ENCODE assay signal across 28 mouse cellular contexts in genomic region chr4:130680676-130681075, GRCm38 (mm10). TPM values are rescaled to one million over a fixed set of nuclear protein-coding genes. Genes with fewer than 3 reads are reported as not detected.
DNase-seq lines count a peak whose midpoint lies in the region; ATAC-seq and TF ChIP-seq lines count a peak whose summit lies in the region.
"Had no signal": no experiment of that assay in that cellular context is flagged by ENCODE, and none has a peak within 500 bp of the region (broad histone marks: within the 10 kb centered on the region; RNA-seq: fewer than 3 reads in every experiment).

No protein-coding gene starts in this region.

- in situ Hi-C loops in ES-E14 (cut with MboI; ENCODE audit: low sequenced_read_pairs in 2 of 2, unreplicated experiment in 2 of 2) = no loop called here

- TF ChIP-seq CTCF in kidney, adult 2 months (conservative IDR thresholded peaks at IDR 0.05; ENCODE audit: insufficient read depth, insufficient read length, low read depth, low read length) = no peak

- no peak overlapping the region for H3K4me3 ChIP-seq in ES-E14 (ENCODE audit: insufficient read depth in 1 of 2, low read depth in 1 of 2, low read length in 2 of 2, poor library complexity in 1 of 2, severe bottlenecking in 1 of 2)
- no peak overlapping the region for H3K4me3 ChIP-seq in neural tube, embryonic 15.5 days (replicated peaks)
- no peak overlapping the region for H3K4me3 ChIP-seq in kidney, adult 2 months (ENCODE audit: insufficient read depth, low read depth, low read length)
- H3K4me3 ChIP-seq: embryonic facial prominence, embryonic 13.5 days; embryonic facial prominence, embryonic 15.5 days; erythroblast, embryonic 14.5 days; forebrain, embryonic 10.5 days; forebrain, embryonic 12.5 days had no signal

- no peaks in the 10 kb centered on the region for H3K9me3 ChIP-seq in ES-E14 (ENCODE audit: control insufficient read depth, insufficient read depth, low read depth, low read length)
- no peaks in the 10 kb centered on the region for H3K9me3 ChIP-seq in neural tube, embryonic 15.5 days (replicated peaks)
- H3K9me3 ChIP-seq: embryonic facial prominence, embryonic 13.5 days; embryonic facial prominence, embryonic 15.5 days; forebrain, embryonic 10.5 days; forebrain, embryonic 12.5 days had no signal

- H3K36me3 ChIP-seq in ES-E14 (ENCODE audit: control insufficient read depth, insufficient read depth, low read length, poor library complexity, severe bottlenecking) = peaks cover 12% of the 10 kb centered on the region
- peaks cover 9% of the 10 kb centered on the region for H3K36me3 ChIP-seq in neural tube, embryonic 15.5 days
- H3K36me3 ChIP-seq in kidney, adult 2 months (ENCODE audit: control insufficient read depth, insufficient read depth, low read length) = peaks cover 1% of the 10 kb centered on the region; the same call in 1 of the 2 replicates

- no peak overlapping the region for H3K4me2 ChIP-seq in neural tube, embryonic 15.5 days
- H3K4me2 ChIP-seq: embryonic facial prominence, embryonic 13.5 days; embryonic facial prominence, embryonic 15.5 days; forebrain, embryonic 12.5 days had no signal

- no peak for TF ChIP-seq POLR2A in kidney, adult 2 months (IDR thresholded peaks at IDR 0.05; ENCODE audit: low read depth, low read length)

- H3K27me3 ChIP-seq in neural tube, embryonic 15.5 days (replicated peaks) = no peaks in the 10 kb centered on the region
- no peaks in the 10 kb centered on the region for H3K27me3 ChIP-seq in kidney, adult 2 months (replicated peaks; ENCODE audit: control insufficient read depth, insufficient read depth, low read length)
- H3K27me3 ChIP-seq: CH12.LX; embryonic facial prominence, embryonic 13.5 days; embryonic facial prominence, embryonic 15.5 days; forebrain, embryonic 12.5 days; Patski had no signal

- intact Hi-C loops in heart, postnatal 25 days (cut with DNase I) = no loop called here

- peaks cover 2 to 7% of the 10 kb centered on the region in 2 experiments; a peak in 2 of 4 replicates for H3K4me1 ChIP-seq in ES-E14 (ENCODE audit: control insufficient read depth in 2 of 2, insufficient read depth in 2 of 2, low read length in 2 of 2, poor library complexity in 1 of 2)
- 0 out of 2 replicates have a peak, but pooled peaks cover 3% of the 10 kb centered on the region for H3K4me1 ChIP-seq in neural tube, embryonic 15.5 days
- peaks cover 2% of the 10 kb centered on the region; the same call in 1 of the 2 replicates for H3K4me1 ChIP-seq in kidney, adult 2 months (ENCODE audit: control insufficient read depth, insufficient read depth, low read length)
- H3K4me1 ChIP-seq: embryonic facial prominence, embryonic 13.5 days; embryonic facial prominence, embryonic 15.5 days; forebrain, embryonic 10.5 days; forebrain, embryonic 12.5 days had no signal

- WGBS in neural tube, embryonic 15.5 days = 98% methylated on average over 6 of the region's 6 CpGs
- 97% methylated on average over 6 of the region's 6 CpGs for WGBS in kidney, adult 2 months

- ATAC-seq in neural tube, embryonic 15.5 days (ENCODE audit: low FRiP score) = no peak
- ATAC-seq: activated CD4-positive, CD25-positive, alpha-beta regulatory T cell, adult 4 months; CD4-positive, CD25-positive, alpha-beta regulatory T cell, adult 4 months; forebrain, embryonic 14.5 days; forebrain, embryonic 16.5 days; Patski had no signal

- no peak overlapping the region for H3K9ac ChIP-seq in ES-E14 (ENCODE audit: insufficient read depth, low read depth, low read length, poor library complexity, severe bottlenecking)
- no peak overlapping the region for H3K9ac ChIP-seq in neural tube, embryonic 15.5 days (replicated peaks)
- H3K9ac ChIP-seq: embryonic facial prominence, embryonic 13.5 days; embryonic facial prominence, embryonic 15.5 days; forebrain, embryonic 12.5 days had no signal

- peak; percentile 72 for DNase-seq in heart, adult 11 months
- DNase-seq in heart, postnatal 25 days (ENCODE audit: low spot score) = no peak
- DNase-seq in ES-E14 (ENCODE audit: low read depth, low spot score) (no peak), R1 (ENCODE audit: low read depth, low spot score) (peak; percentile 89)
- no peak for DNase-seq in embryo, embryonic 10.5 days (ENCODE audit: low spot score)
- DNase-seq in kidney, adult 2 months = no peak
- DNase-seq: adrenal gland, adult 8-10 months; adrenal gland, postnatal 14 days; adrenal gland, postnatal 36 days; B cell, adult 2 months; cerebellum, adult 11-12 months; cerebellum, adult 2 months; cerebellum, adult 9-10 months; cerebellum, postnatal 10 days; cerebellum, postnatal 25 days; embryo, embryonic 11 days had no signal

- H3K27ac ChIP-seq in ES-E14 (ENCODE audit: insufficient read depth, low read depth, low read length, poor library complexity, severe bottlenecking) = no peak overlapping the region; the same call in 1 of the 2 replicates
- no peak overlapping the region for H3K27ac ChIP-seq in neural tube, embryonic 15.5 days (replicated peaks)
- H3K27ac ChIP-seq in kidney, adult 2 months (ENCODE audit: insufficient read depth, low read depth, low read length) = no peak overlapping the region
- H3K27ac ChIP-seq: embryonic facial prominence, embryonic 13.5 days; embryonic facial prominence, embryonic 15.5 days; forebrain, embryonic 10.5 days; forebrain, embryonic 12.5 days had no signal

TF ChIP-seq in ES-E14, 5 proteins besides CTCF, POLR2A, EP300 and RAD21:
- TF ChIP-seq CHD2 (IDR thresholded peaks at IDR 0.05; ENCODE audit: low read depth, low read length) = no peak
- no peak for TF ChIP-seq HCFC1 (IDR thresholded peaks at IDR 0.05; ENCODE audit: borderline replicate concordance, insufficient read depth, low read length)
- peak; percentile 93 for TF ChIP-seq ZNF384 (IDR thresholded peaks at IDR 0.05; ENCODE audit: low read depth, low read length)
TF ChIP-seq in ES-E14: peak in this region for 1.

RNA-seq across cellular contexts. Expression of gene Pum1, which starts 17.6 kb away (rescaled TPM):
- total RNA-seq in heart, postnatal 25 days (2021) = 10 to 100 TPM; 56.6 to 62.0 TPM
- total RNA-seq in ES-E14 (2012; rRNA removed) = 101 and 126 TPM in 2 replicates
- polyA plus RNA-seq in neural tube, embryonic 15.5 days (2015; fragmentation: Nextera tagmentation; extraction: Ambion mirVana) = 75.8 and 79.3 TPM in 2 replicates
- polyA plus RNA-seq in kidney, adult 2 months (2012; rRNA removed) = 45.9 and 52.4 TPM in 2 replicates

Comparison
In these comparisons a context has a peak if more than half of its experiments do, and no peak if none do; other contexts are left out.
1. DNase-seq: peak in heart, adult 11 months (single experiment) and R1 (single experiment); none in heart, postnatal 25 days (single experiment), ES-E14 (single experiment), embryo, embryonic 10.5 days (single experiment) and kidney, adult 2 months (single experiment).